Mouse (Mus musculus) left cerebral cortex, postnatal 14 days (tissue): Measurements from ENCODE around the gene Cdc73. TPM values are rescaled to one million over a fixed set of nuclear protein-coding genes. Genes with fewer than 3 reads are reported as not detected.
"Not testable (repeated sequence)": the region's sequence is repeated elsewhere in the genome, so short reads cannot be mapped to it uniquely, and the experiment has no call there.

ENCODE experiments used
- DNase-seq, 2 experiments: peaks; one replicate each; pipeline ENCODE4 v3.0.0; 2021 to 2022; ENCODE audit warnings: low spot score in 2 of 2, mixed read lengths in 1 of 2
- intact Hi-C: fragments of 180-260 bp; cut with DNase I; formaldehyde crosslinking; loops from one replicate; pipeline ENCODE4 v1.15.1; 2025
- long read RNA-seq, 2 experiments: library from polyadenylated mRNA; stranded (forward); transcript quantifications; one replicate each; pipeline ENCODE4 v2.0.0; 2021
- total RNA-seq, 2 experiments: library from RNA; stranded (reverse); gene quantifications; 2 replicates each; pipeline ENCODE4 v1.2.3; 2021

Gene Cdc73
- total RNA-seq, result 10 to 100 TPM; 52.6 to 53.1 TPM
- long read RNA-seq, experiment 1, full-length matches to known transcripts, result 13 of 20 reads
- long read RNA-seq, experiment 1, partial matches to known transcripts, result 0 of 20 reads
- long read RNA-seq, experiment 1, other reads (novel, unspliced or antisense), result 7 of 20 reads
- long read RNA-seq, experiment 2, full-length matches to known transcripts, result 12 of 16 reads
- long read RNA-seq, experiment 2, partial matches to known transcripts, result 2 of 16 reads
- long read RNA-seq, experiment 2, other reads (novel, unspliced or antisense), result 2 of 16 reads

- intact Hi-C loops, result loop anchor here (1.0 kb wide), 1 partner anchor 36 kb away; no protein-coding TSS in a partner anchor
- DNase-seq, result peak; percentile 92 to 93
Measured at GRCm38 (mm10) chr1:143702741-143703262, at the start of gene Cdc73. Cdc73 (minus strand) TSS chr1:143702893.

- intact Hi-C loops, result no loop called here
- DNase-seq, result no peak
Measured at GRCm38 (mm10) chr1:143745871-143746270, 43.2 kb upstream of the Cdc73 start.

GRCm38 (mm10) chr1:143742186-143742585 lies 39.5 kb upstream of the Cdc73 start:
- no peak for DNase-seq
- intact Hi-C loops, result no loop called here

- intact Hi-C loops, result no loop called here
- no peak for DNase-seq
Measured at GRCm38 (mm10) chr1:143741331-143741730, 38.6 kb upstream of the Cdc73 start.

- intact Hi-C loops, result no loop called here
- DNase-seq, result peak in 1 of 2 experiments; percentile 20
Measured at GRCm38 (mm10) chr1:143740581-143740980, 37.9 kb upstream of the Cdc73 start.

GRCm38 (mm10) chr1:143739361-143740350 lies 37.0 kb upstream of the Cdc73 start:
- intact Hi-C loops, result loop anchor here (1.0 kb wide), 1 partner anchor 37 kb away; the partner anchor contains the start of gene Cdc73
- peak; percentile 91 to 92 for DNase-seq

- DNase-seq, result no peak
- intact Hi-C loops, result loop anchor here (1.0 kb wide), 1 partner anchor 37 kb away; the partner anchor contains the start of gene Cdc73
Measured at GRCm38 (mm10) chr1:143738811-143739210, 36.1 kb upstream of the Cdc73 start.

GRCm38 (mm10) chr1:143733914-143734410 lies 31.3 kb upstream of the Cdc73 start:
- intact Hi-C loops, result no loop called here
- no peak for DNase-seq

GRCm38 (mm10) chr1:143731691-143732090 lies 29.0 kb upstream of the Cdc73 start:
- no peak for DNase-seq
- intact Hi-C loops, result no loop called here

- DNase-seq, result peak in 1 of 2 experiments; percentile 33
- intact Hi-C loops, result no loop called here
Measured at GRCm38 (mm10) chr1:143730899-143731298, 28.2 kb upstream of the Cdc73 start.

- intact Hi-C loops, result no loop called here
- DNase-seq, result no peak
Measured at GRCm38 (mm10) chr1:143727701-143728445, 25.2 kb upstream of the Cdc73 start.

- DNase-seq, result no peak
- intact Hi-C loops, result no loop called here
Measured at GRCm38 (mm10) chr1:143724456-143725064, 21.9 kb upstream of the Cdc73 start.

- DNase-seq, intact Hi-C loops: not testable (repeated sequence)
Measured at GRCm38 (mm10) chr1:143716038-143716437, 13.3 kb upstream of the Cdc73 start, which contains the start of gene Glrx2. Glrx2 (plus strand) TSS chr1:143716338.

GRCm38 (mm10) chr1:143710627-143710976 lies 7.9 kb upstream of the Cdc73 start:
- intact Hi-C loops, result no loop called here

GRCm38 (mm10) chr1:143709966-143710626 lies 7.4 kb upstream of the Cdc73 start:
- no peak for DNase-seq
- intact Hi-C loops, result no loop called here

More at GRCm38 (mm10) chr1:143710627-143710976, 7.9 kb upstream of the Cdc73 start:
- DNase-seq, result no peak

GRCm38 (mm10) chr1:143708361-143708760 lies 5.7 kb upstream of the Cdc73 start:
- DNase-seq, result no peak
- intact Hi-C loops, result no loop called here

- intact Hi-C loops, result no loop called here
- no peak for DNase-seq
Measured at GRCm38 (mm10) chr1:143707006-143707405, 4.3 kb upstream of the Cdc73 start.

GRCm38 (mm10) chr1:143702141-143702740 lies 452 bp downstream of the Cdc73 start:
- intact Hi-C loops, result loop anchor here (1.0 kb wide), 1 partner anchor 37 kb away; no protein-coding TSS in a partner anchor
- DNase-seq, result no peak
